Mouse (Mus musculus) cerebellum, postnatal 10 days (tissue): ENCODE results near the gene Dzip3.

Experiments
- DNase-seq, 2 experiments: peaks; one replicate each; pipeline ENCODE4 v3.0.0; 2021; ENCODE audit warnings: mixed read lengths in 2 of 2

The Dzip3 gene

DNA sequence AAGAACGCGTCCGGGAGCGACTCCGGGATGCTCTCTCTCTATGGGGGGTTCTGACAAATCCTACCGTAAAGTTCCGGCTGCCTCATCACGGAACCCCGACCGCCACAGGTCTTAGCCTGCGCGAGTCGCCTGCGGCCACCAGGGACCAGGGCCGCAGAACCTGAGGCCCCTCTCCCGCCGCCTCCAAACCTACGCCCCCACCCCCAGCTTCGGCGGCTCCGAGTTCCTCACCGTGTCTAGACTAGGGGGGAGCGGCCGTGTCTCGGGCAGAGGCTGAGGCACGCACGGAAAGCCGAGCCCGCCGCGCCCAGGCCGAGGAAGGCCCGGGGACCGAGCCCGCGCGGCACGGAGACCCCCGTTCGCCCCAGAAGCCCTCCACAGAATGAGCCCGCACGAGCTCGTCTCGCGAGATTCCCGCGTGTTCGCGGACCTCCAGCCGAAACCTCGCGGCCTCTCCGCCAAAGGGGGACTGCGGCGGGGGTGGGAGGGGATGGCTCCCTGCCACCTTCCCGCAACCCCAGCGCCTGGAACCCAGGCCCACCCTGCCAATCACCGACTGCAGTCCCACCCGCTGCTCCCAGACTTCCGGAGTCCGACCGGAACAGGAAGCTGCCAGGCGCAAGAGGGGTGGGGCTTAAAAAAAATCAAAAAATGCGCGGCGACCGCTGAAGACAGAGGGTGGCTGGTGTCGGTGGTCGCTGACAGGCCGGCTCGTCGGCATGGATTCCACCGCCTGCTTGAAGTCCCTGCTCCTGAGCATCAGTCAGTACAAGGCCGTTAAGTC is at the start of gene Dzip3, which contains the start of gene Cip2a:
Gene Dzip3 (minus strand): TSS at position 607 of the 784 bp plus-strand sequence.
Gene Cip2a (plus strand): TSS at position 627 of the 784 bp plus-strand sequence.
- DNase-seq: peak; percentile 98 to 99

DNA sequence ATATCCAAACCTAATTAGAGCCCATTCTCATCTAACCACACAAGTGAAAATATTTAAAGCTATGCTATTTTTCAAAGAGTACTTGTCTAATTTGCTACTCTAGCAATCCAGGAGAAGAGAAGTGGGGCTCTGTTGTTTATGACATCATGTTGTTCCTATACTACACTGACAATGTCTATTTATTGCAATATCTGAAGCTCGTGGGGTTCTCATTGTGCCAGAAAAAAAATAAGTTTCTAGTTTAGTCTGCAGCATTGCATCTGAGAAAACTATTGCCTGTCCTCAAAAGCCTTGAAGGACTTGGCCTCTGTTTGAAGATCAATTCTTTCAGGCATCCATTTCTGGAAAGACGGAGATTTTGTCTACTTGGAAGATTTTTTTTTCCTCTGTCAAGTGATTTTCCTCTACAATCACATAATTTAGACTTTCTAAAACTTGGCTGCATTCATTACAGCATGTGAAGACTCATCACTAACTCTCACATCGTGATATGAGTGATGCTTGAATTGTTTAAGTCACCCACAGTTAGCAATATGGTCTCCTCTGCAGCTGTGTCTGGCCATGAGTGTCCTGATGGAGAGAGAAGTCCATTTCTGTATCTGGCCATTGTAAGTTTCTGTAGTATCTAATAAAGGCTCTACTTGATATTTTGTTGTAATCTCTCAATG is 46.7 kb upstream of the Dzip3 start:
- no peak for DNase-seq

DNA sequence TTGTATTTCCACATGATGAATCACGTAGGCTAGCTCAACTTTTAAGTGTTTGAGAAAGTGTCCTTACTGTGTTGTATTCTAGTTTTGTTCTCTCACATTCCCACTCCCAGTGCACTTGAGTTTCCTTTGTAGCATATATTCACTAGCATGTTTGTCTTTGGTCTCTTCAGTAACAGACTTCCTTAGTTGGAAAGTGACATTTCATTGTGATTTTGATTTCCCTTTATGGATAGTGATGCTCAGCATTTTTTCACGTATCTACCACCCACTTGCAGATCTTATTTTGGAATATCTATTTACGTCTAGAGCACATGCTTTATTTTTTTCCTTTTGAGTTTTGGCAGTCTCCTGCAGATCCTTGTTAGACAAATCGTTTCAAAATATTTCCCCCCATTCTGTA is 43.8 kb upstream of the Dzip3 start:
- no peak for DNase-seq

DNA sequence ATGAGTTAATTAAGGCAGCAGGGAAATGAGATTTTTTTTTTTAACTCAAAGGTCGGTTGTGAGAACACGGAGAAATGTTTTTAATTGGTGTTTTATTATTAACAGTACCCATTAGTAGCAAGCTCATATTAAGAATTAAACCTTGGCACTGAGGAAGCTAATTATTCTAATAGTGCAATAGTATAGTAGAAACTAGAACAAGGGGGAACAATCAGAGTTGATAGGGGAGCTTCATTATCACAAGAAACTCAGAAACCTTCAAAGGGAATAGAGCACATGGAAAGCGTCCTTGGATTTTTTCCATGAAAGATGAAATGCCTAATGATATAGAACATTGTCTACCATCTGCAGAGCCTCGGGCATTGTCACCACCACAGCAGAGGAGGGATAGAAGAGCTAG is 41.9 kb upstream of the Dzip3 start:
- DNase-seq: peak in 1 of 2 experiments; percentile 2

DNA sequence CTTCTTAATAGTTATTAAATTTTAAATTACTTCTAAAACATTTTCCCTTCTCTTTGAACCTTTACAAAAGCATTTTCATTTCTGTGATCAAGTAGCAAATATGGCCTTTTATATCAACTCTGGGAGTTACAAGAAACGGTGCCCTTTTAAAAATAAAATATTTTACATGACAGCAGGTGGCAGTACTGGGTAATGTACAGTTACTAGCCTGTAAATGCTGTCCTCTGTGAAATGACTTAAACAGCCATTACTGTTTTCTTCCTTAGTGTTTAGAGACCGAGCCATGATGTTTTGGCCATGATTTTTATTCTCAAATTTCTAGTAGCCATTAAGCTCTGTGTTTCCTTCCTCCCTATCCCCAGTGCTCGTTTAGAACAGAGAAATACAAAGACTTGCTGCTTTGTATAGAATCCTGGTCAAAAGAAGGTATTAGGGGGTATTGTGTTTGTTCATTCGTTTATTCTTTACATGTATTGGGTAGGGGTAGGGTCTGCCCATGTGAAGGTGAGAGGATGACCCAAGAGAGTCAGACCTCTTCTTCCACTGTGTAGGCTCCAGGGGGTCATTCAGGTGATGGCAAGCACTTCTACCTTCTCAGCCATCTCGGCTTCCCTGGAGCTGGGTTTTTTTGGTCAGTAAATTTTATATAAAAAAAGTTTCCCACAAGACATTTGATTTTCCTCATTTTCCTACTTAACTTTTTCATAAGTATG is 22.8 kb upstream of the Dzip3 start:
- DNase-seq: peak; percentile 8 to 52

DNA sequence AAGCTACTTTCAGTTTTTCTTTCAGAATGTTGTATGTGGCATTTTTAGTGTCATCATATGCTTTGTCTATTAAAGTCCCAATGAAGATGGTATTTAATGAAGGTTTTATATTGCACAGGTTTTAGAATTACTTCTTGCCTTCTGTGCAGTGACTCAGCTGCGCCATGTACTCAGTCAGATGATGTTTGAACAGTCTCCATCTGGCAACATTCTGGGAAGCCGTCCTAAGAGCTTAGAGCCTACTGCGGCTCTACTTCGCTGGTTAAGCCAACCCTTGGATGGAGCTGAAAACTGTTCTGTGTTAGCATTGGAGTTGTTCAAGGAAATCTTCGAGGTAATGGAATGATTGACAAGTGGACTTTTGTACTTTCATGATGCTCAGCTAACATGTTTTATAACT is 10.2 kb upstream of the Dzip3 start:
- DNase-seq: no peak

DNA sequence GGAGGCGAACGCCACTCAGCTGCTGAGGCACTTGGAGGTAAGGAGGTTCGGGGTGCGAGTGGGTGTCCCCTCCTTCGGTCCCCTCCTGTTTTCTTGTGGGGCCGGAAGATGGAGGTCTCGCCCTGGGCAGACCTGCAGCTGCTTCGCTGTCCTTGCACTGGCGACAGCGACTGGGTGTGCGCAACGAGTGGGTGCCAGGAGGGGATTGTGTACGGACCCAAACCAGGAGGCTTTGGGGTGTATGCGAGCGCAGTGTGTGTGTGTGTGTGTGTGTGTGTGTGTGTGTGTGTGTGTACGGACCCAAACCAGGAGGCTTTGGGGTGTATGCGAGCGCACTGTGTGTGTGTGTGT is 353 bp upstream of the Dzip3 start:
- no peak for DNase-seq

DNA sequence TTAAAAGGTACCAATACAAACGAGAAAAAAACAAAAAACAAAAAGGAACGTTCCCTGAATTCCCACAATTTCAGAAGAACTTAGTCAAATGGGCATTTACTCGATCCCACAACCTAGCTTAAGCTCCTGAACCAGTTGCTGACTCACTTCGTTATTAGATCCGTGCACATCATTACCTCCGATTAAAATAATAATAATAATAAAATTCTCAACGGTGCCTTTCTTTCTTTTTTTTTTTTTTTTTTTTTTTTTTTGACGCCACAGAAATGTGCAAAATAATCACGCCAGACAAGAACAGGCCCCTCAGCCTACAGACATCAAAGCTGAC is 770 bp downstream of the Dzip3 start:
- no peak for DNase-seq

DNA sequence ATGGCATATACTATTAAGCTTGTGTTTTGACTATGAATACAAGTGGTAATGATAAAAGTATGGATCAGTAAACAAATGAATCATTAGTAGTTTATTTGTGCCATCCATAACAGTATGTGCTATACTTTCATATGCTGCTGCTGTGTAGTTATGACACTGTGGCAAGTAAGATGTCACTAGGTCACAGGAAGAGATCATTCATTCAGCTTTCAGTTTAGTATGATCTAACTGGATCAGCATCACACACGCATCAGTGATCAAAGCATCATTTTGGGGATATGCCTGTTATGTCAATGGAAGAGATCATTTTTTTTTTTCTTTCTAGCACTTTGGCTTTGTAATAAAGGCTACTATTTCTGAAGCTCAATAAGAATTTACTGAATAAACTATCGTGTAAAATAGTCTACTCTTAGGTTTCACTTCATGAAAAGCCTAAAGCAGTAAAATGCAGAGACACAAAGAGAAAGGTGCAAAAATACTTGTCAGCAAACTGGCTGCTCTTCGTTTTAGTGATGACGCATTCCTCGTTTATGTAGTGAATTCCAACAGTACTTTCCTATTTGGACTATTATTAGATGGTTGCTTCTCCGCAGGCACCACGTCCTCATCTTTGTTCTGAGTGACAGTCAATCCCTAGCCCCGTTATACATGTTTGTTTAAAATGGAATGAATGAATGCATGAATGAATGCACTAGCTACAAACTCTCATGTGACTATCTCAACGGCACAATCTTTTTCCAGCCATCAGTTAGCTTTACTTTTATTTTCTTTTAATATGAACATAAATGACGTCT is 1.3 kb downstream of the Dzip3 start:
- DNase-seq: peak; percentile 12 to 23

DNA sequence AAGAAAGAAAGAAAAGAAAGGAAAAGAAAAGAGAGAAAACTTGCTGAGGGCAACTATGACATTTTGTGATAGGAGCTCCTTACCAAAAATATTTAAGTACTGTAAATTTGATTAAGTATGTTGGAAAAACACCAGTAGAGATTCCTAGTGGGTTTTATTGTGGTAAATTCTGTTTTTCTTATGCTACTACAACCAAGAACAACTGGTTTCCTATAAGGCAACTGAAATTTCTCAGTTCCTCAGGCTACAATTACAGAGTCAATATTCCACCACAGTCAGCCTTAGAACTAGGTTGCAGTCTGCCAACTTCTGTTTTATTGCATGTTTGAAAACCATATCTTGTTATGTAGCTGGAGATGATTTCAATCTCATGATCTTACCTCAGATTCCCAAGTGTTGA is 4.3 kb downstream of the Dzip3 start:
- no peak for DNase-seq

DNA sequence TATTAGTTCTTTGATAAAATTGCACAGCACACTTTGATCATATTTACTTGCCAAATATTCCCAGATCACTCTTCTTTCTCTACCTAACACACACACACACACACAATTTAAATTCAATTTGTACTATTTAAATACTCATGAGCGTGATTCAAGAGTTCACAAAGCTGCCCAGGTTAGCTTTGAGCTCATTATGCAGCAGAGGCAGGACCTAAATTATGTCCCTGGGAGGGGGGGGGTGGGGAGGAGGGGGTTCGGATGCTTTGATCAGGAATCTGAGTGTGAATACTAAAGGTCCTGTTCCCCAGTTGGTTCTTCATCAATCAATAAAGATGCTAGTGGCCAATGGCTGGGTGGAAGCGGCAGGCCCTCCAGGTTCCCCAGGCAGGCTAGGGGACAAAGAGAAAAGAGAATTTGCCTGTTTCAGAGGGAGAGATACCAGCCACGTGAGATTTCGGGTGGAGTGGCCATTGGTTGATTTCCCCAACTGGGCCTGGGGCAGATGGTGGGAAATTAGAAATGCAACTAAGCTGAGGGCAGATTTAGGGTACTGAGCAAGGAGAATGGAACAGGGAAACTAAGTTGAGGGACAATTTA is 8.8 kb downstream of the Dzip3 start:
- no peak for DNase-seq

DNA sequence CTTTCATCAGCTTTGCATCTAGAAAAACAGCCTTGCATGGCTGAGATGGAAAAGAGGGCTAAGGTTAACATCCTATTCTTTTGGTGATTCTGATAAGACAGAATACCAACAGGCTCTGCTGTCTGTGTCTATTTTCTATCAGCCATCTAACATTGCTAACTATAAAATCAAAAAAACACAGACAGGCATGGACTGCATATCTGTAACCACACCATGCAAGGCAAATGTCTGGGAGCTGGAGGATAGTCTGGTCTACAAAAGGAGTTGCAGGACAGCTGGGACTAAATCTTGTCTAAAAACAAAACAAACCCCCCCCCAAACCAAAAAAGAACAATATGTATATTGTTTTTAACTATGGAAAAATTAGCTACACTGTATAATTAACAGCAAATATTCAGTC is 14.0 kb downstream of the Dzip3 start:
- no peak for DNase-seq

DNA sequence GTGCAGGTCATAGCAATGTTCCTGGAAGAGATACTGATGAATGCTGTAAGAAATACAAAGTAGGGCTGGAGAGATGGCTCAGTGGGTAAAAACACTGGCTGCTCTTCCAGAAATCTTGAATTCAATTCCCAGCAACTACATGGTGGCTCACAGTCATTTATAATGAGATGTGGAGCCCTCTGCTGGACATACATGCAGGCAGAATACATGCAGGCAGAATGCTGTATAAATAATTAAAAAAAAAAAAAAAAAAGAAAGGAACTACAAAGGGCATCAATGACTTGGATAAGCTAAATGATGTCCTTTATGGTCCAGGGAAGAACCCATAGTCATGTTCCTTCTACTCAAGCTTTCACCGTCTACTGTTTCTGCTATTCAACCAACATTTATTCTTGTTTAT is 20.4 kb downstream of the Dzip3 start:
- DNase-seq: peak; percentile 32 to 37

DNA sequence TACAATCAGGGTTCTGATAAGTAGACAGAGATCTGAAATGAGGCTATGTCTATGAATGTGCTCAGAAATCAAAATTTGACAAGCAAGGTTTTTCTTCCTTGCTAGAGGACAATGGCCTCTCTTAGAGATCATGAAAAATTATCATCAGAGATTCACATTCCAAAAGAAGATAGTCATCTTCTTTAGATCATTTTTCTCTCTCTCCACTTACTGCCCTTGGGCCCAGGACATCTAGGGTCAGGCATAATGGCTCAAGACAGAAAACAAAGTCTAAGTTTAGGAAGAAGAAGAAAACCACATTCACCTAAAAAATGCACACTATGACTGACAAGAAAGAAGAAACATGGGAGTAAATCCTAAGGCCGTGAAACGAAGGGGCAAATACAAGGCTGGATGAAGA is 21.0 kb downstream of the Dzip3 start:
- DNase-seq: no peak

DNA sequence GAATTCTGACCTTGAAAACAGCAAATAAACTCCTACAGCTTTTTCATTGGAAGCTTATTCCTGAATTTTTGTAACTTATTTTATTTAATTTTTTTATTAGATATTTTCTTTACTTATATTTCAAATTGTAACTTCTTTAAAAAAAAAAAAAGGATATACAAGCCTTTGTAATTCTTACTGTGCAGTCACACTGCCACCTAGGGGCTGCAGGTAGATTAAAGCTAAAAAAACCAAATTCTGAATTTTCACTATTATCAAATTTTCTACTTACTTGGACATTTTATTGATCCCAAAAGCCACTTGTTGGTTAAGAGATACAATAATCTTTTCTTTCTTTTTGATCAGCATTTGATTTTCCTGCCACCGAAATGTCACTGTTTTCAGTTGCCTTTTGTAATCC is 52.2 kb downstream of the Dzip3 start:
- DNase-seq: peak; percentile 51 to 57

DNA sequence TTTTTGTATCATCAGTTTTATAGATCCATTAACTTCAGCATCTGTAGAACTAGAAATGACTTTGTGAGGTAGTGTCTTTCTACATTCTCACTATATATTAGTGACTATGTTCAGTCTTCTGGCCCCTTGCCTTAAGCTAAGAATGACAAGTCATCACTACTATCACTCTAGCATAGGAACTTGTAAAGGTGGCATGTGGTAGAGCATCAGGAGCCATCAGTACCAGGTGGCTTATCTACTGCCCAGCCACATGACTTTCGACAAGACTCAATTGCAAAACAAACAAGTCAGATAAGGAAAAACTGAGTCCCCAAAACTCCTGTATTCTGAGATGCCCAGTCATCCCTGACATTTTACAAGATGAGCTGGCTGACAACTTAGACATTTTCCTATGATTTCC is 70.2 kb downstream of the Dzip3 start:
- DNase-seq: no peak

DNA sequence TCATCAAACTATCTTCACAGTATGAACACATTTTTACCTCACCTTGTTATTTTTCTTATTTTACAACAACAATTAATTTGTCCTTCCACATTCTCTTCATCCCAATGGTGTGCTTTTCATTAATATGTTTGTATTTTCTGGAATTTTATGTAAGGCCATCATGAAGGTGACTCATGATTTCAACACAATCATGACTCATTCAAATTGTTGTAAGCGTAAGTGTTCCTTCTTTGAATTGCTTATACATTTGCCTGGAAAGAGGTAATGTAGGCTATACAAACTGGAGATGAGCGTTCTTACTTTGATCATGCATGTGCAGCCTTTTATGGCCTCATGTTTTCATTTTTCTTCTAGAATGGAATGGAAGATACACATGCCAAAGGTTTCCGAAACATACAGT is 80.8 kb downstream of the Dzip3 start:
- no peak for DNase-seq

DNA sequence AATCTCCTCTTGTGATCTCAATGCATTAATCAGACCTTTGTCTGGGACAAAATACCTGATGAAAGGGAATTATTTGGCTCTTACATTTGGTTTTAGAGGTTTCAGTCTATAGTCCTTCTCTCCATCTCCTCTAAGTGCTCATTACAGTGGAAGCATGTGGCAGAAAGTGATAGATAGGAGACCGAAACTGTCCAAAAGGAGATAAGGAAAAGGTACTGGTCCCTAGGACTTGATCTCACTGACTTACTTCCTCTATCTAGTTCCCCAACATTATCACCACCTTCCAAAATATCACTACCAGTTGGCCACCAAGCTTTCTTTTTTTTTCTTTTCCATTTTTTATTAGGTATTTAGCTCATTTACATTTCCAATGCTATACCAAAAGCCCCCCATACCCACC is 82.8 kb downstream of the Dzip3 start:
- DNase-seq: no peak

DNA sequence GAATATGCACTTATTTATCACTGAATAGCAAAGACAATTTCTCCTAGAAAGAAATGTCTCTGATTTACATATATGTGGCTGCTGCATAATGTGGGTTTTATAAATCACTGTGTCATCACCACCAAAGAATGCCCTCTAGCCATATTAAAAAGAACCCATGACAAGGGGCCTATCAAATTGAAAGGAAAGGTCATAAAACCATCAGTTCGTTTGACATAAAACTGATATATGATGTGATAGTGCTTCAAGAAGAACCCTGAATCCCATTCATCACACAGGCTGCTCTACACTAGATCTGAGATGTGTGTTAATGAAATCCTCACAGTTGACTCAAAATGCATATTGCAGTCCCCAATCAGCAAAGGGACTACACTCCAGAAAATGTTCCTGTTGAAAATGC is 94.1 kb downstream of the Dzip3 start:
- DNase-seq: no peak

DNA sequence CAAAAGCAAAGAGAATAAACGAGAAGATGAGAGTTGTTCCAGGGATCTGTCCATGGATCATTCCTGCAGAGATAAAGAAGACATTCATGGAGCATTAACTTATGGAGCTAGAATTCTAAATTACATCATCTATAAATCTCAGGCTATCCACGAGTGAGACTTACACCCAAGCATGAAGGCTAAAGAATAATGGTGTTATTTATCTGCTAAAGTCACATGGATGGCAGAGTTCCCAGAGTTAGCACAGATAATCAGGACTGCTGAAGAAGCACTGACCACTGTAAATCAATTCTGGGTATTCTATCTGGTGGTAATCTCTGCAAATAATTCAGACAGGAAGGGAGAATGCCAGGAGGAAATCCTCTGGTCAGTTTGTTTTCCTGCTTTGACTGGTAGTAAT is 103.2 kb downstream of the Dzip3 start:
- DNase-seq: no peak
